Mouse (Mus musculus) liver, embryonic 14.5 days (tissue): ENCODE results near the gene Ppp1r21. TPM values are rescaled to one million over a fixed set of nuclear protein-coding genes. Genes with fewer than 3 reads are reported as not detected.

ENCODE experiments used
- ATAC-seq: fragments of 200-750 bp; cut with Nextera tagmentation; 2 replicates; pipeline ENCODE4 v1.8.0; 2017; ENCODE audit warnings: moderate number of reproducible peaks, mild to moderate bottlenecking, moderate library complexity; ENCODE audit not compliant: insufficient read depth
- DNase-seq, 3 experiments: peaks; one replicate each; pipeline ENCODE4 v3.0.0-alpha.2; 2012 to 2013; ENCODE audit warnings: low read depth in 3 of 3, low spot score in 3 of 3
- H3K27ac ChIP-seq: fragments of 300-500 bp; sonication (generic); 2 replicates; pipeline ENCODE4 v1.5.1; 2014; ENCODE audit warnings: moderate library complexity, mild to moderate bottlenecking, control low read depth, inconsistent platforms
- H3K27me3 ChIP-seq: fragments of 300-500 bp; sonication (generic); 2 replicates; pipeline ENCODE4 v1.6.1; 2014; ENCODE audit warnings: mild to moderate bottlenecking, low read length, moderate library complexity; ENCODE audit not compliant: control insufficient read depth, insufficient read depth
- H3K36me3 ChIP-seq: fragments of 300-500 bp; sonication (generic); replicated peaks from 2 replicates; pipeline ENCODE4 v1.6.1; 2014; ENCODE audit warnings: low read depth; ENCODE audit not compliant: control insufficient read depth, insufficient read depth
- H3K4me1 ChIP-seq, 2 experiments: fragments of 200-500 bp in 1 of 2; fragments of 300-500 bp in 1 of 2; sonication (generic) in 1 of 2; replicated peaks; 2 replicates each; pipeline ENCODE4 v1.6.1; 2012 to 2014; ENCODE audit warnings: antibody characterized with exemption in 1 of 2, inconsistent platforms in 1 of 2, low read length in 1 of 2; ENCODE audit not compliant: control insufficient read depth in 2 of 2, insufficient read depth in 2 of 2
- H3K4me2 ChIP-seq: fragments of 300-500 bp; sonication (generic); 2 replicates; pipeline ENCODE4 v1.6.1; 2014; ENCODE audit warnings: low read depth, mild to moderate bottlenecking, control low read depth, moderate library complexity
- H3K4me3 ChIP-seq, 2 experiments: fragments of 200-500 bp in 1 of 2; fragments of 300-500 bp in 1 of 2; sonication (generic) in 1 of 2; 2 replicates each; pipeline ENCODE4 v1.5.1; 2012 to 2014; ENCODE audit warnings: low read depth in 2 of 2, low read length in 2 of 2, mild to moderate bottlenecking in 2 of 2, control low read depth in 1 of 2, inconsistent platforms in 1 of 2, moderate library complexity in 1 of 2; ENCODE audit not compliant: insufficient read depth in 1 of 2
- H3K9ac ChIP-seq: fragments of 300-500 bp; sonication (generic); replicated peaks from 2 replicates; pipeline ENCODE4 v1.6.1; 2014; ENCODE audit warnings: mild to moderate bottlenecking, control low read depth, moderate library complexity
- H3K9me3 ChIP-seq: fragments of 300-500 bp; sonication (generic); 2 replicates; pipeline ENCODE4 v1.6.1; 2016; ENCODE audit warnings: low read length, mixed read lengths; ENCODE audit not compliant: control insufficient read depth
- CTCF ChIP-seq: IDR thresholded peaks from 2 replicates; pipeline ENCODE4 v1.5.1; 2016; ENCODE audit warnings: antibody characterized with exemption, low read depth, control low read depth
- EP300 ChIP-seq: IDR thresholded peaks from 2 replicates; pipeline ENCODE4 v1.6.1; 2016; ENCODE audit warnings: antibody characterized with exemption, low read depth
- WGBS: fragments of 180-500 bp; shearing (Covaris S2); extraction: QIAGEN DNeasy Blood & Tissue Kit; methylation state at CpG from one replicate; pipeline ENCODE4 v1.1.7; 2014; ENCODE audit not compliant: insufficient replicate concordance; 5-methylcytosine and 5-hydroxymethylcytosine counted together
- polyA plus RNA-seq, 2 experiments: library from polyadenylated mRNA; depleted of rRNA in 1 of 2; stranded (reverse) in 1 of 2; unstranded in 1 of 2; fragments of >200 nt; fragmentation: Nextera tagmentation in 1 of 2; extraction: Ambion mirVana in 1 of 2; gene quantifications; 2 replicates each; pipeline versions ENCODE4 v1.2.1 to v1.2.3; 2012 to 2014

Ppp1r21 gene
- polyA plus RNA-seq, 2 experiments: 8.8 to 11.2 TPM

GRCm38 (mm10) chr17:88549411-88550191 is 19.7 kb downstream of the Ppp1r21 start:
- WGBS: 65% methylated on average over 24 of the region's 24 CpGs
- ATAC-seq (peak; percentile 65), DNase-seq (no peak)
- H3K36me3 ChIP-seq: no peaks in the 10 kb centered on the region; the same call in 1 of the 2 replicates
- no peak overlapping the region for H3K9ac ChIP-seq
- no peak overlapping the region for H3K27ac ChIP-seq
- no peaks in the 10 kb centered on the region for H3K9me3 ChIP-seq
- no peak overlapping the region for H3K4me3 ChIP-seq
- TF ChIP-seq EP300 (no peak), CTCF (no peak)
- no peaks in the 10 kb centered on the region for H3K27me3 ChIP-seq
- H3K4me1 ChIP-seq: peaks cover 0 to 13% of the 10 kb centered on the region in 2 experiments; a peak in 3 of 4 replicates
- no peak overlapping the region for H3K4me2 ChIP-seq

- no peak overlapping the region for H3K4me2 ChIP-seq
- H3K4me1 ChIP-seq: peaks cover 0 to 13% of the 10 kb centered on the region in 2 experiments; a peak in 3 of 4 replicates
- H3K36me3 ChIP-seq: no peaks in the 10 kb centered on the region; the same call in none of the 2 replicates
- no peak overlapping the region for H3K27ac ChIP-seq
- no peaks in the 10 kb centered on the region for H3K27me3 ChIP-seq
- H3K9me3 ChIP-seq: no peaks in the 10 kb centered on the region
- WGBS: 63% methylated on average over 5 of the region's 5 CpGs
- no peak overlapping the region for H3K4me3 ChIP-seq
- TF ChIP-seq CTCF (no peak), EP300 (no peak)
- ATAC-seq (no peak), DNase-seq (no peak)
- H3K9ac ChIP-seq: no peak overlapping the region
Measured at GRCm38 (mm10) chr17:88550351-88550750, 20.4 kb downstream of the Ppp1r21 start.

- DNase-seq (no peak), ATAC-seq (no peak)
- Histone ChIP-seq H3K4me2 (no peak overlapping the region), H3K4me1 (peaks cover 0 to 13% of the 10 kb centered on the region in 2 experiments; a peak in 3 of 4 replicates), H3K27ac (no peak overlapping the region), H3K9me3 (no peaks in the 10 kb centered on the region), H3K36me3 (no peaks in the 10 kb centered on the region; the same call in none of the 2 replicates), H3K9ac (no peak overlapping the region), H3K27me3 (no peaks in the 10 kb centered on the region), H3K4me3 (no peak overlapping the region)
- no peak for TF ChIP-seq CTCF
- TF ChIP-seq EP300: no peak
- WGBS: 41% methylated on average over 10 of the region's 10 CpGs
Measured at GRCm38 (mm10) chr17:88550981-88551940, 21.3 kb downstream of the Ppp1r21 start.

- DNase-seq (no peak), ATAC-seq (no peak)
- no peaks in the 10 kb centered on the region for H3K9me3 ChIP-seq
- WGBS: 47% methylated on average over 6 of the region's 6 CpGs
- H3K36me3 ChIP-seq: no peaks in the 10 kb centered on the region; the same call in 1 of the 2 replicates
- peaks cover 0 to 13% of the 10 kb centered on the region in 2 experiments; a peak in 3 of 4 replicates for H3K4me1 ChIP-seq
- no peak overlapping the region for H3K9ac ChIP-seq
- no peak overlapping the region for H3K4me3 ChIP-seq
- H3K4me2 ChIP-seq: no peak overlapping the region
- no peak for TF ChIP-seq CTCF
- TF ChIP-seq EP300: no peak
- H3K27me3 ChIP-seq: no peaks in the 10 kb centered on the region
- no peak overlapping the region for H3K27ac ChIP-seq
Measured at GRCm38 (mm10) chr17:88552556-88552955, 22.6 kb downstream of the Ppp1r21 start.
